Mouse (Mus musculus) spleen, adult 2 months (tissue): ENCODE measurements around the gene Pdf.

ENCODE experiments used
- CTCF ChIP-seq: fragments of 200-500 bp; IDR thresholded peaks from 2 replicates; pipeline ENCODE4 v1.5.1; 2011; ENCODE audit warnings: mild to moderate bottlenecking, inconsistent platforms; ENCODE audit not compliant: insufficient read depth, insufficient read length, insufficient replicate concordance; ENCODE audit errors: extremely low read depth
- POLR2A ChIP-seq: fragments of 200-500 bp; IDR thresholded peaks from 2 replicates; pipeline ENCODE4 v1.6.1; 2011; ENCODE audit warnings: low read depth, low read length, inconsistent platforms

DNA sequence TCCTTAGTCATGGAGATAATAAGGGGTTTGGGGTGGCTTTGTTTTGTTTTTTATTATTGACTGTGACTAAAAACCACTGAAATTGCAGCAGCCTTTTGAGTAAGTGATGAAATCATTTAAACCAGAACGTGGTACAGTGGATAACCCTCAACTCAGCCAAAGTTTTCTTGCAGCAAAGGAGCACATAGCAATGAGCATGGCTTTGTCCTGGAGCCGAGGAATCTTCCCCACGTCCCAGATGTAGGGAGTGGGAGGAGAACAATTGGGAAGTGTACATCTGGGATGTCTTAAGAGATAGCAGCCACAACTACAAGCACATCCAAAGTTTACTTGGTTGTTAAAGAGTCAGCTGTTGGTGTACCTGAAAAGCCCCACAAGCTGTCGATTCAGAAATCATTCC lies 51.0 kb downstream of the Pdf start:
- no peak for TF ChIP-seq CTCF
- no peak for TF ChIP-seq POLR2A
